Mouse (Mus musculus): ENCODE data around the gene Rras2.

GRCm38 (mm10) chr7:114037237-114037636, 80.3 kb downstream of the Rras2 start:
- no peak for TF ChIP-seq CTCF (IDR thresholded peaks at IDR 0.05; ENCODE audit: extremely low read depth, insufficient read depth, low read length)
- no peak for TF ChIP-seq POLR2A (IDR thresholded peaks at IDR 0.05; ENCODE audit: extremely low read depth, insufficient read depth, low read length)
